Mouse (Mus musculus) small intestine, adult 2 months (tissue): ENCODE results near the gene Enthd1.

ENCODE experiments used
- CTCF ChIP-seq: fragments of 200-500 bp; IDR thresholded peaks from 2 replicates; pipeline ENCODE4 v1.5.1; 2012; ENCODE audit warnings: low read depth, mild to moderate bottlenecking, control low read depth, inconsistent platforms, low read length, moderate library complexity, mixed read lengths; ENCODE audit not compliant: insufficient replicate concordance, insufficient read length; ENCODE audit errors: extremely low read depth
- POLR2A ChIP-seq: fragments of 200-500 bp; IDR thresholded peaks from 2 replicates; pipeline ENCODE4 v1.6.1; 2012; ENCODE audit warnings: low read depth, mild to moderate bottlenecking, control low read depth, inconsistent platforms, low read length, moderate library complexity

- TF ChIP-seq CTCF, result no peak
- TF ChIP-seq POLR2A, result no peak
Observed at GRCm38 (mm10) chr15:80590641-80591040, 25.7 kb upstream of the Enthd1 start.
